Mouse (Mus musculus): Measurements from ENCODE around the gene Ttll5. TPM values are rescaled to one million over a fixed set of nuclear protein-coding genes. Genes with fewer than 3 reads are reported as not detected.

Gene Ttll5
- total and polyA plus RNA-seq, 2 experiments from 2014 or later = 10.4 to 23.9 TPM

- H3K9ac ChIP-seq (replicated peaks; ENCODE audit: low read length) = no peak overlapping the region
- WGBS = 82% methylated on average over 5 of the region's 5 CpGs
- no peak for TF ChIP-seq CTCF (IDR thresholded peaks at IDR 0.05; ENCODE audit: low read depth)
- no peak overlapping the region for H3K4me2 ChIP-seq (ENCODE audit: low read depth, low read length)
- no peak overlapping the region for H3K27ac ChIP-seq
- ATAC-seq (no peak), DNase-seq (ENCODE audit: low spot score) (no peak)
- no peak overlapping the region for H3K4me3 ChIP-seq (ENCODE audit: low read length)
- no peaks in the 10 kb centered on the region for H3K4me1 ChIP-seq (ENCODE audit: insufficient read depth, low read length)
- no peaks in the 10 kb centered on the region for H3K27me3 ChIP-seq (ENCODE audit: insufficient read depth, low read length)
- no peaks in the 10 kb centered on the region for H3K36me3 ChIP-seq (ENCODE audit: insufficient read depth, low read length)
- H3K9me3 ChIP-seq (ENCODE audit: low read length) = no peaks in the 10 kb centered on the region
Measured at GRCm38 (mm10) chr12:86030932-86031331, 206.5 kb downstream of the Ttll5 start.

DNA sequence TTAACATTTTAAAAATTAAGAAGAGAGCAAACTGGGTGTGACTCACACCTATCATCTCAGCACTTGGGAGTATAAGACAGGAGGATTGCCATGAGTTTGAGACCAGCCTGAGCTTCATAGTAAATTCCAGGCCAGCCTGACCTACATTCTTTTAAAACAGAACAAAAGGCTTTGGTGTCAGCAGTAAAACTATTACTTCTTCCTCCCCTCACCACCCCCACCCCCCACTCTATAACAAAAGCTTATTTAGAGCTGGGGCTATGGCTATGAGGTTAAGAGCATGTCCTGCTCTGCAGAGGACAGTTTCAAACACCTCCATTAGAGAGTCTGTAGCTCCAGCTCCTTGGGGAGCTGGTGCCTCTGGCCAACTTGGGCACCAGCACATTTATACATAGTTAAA lies 211.1 kb downstream of the Ttll5 start:
- H3K4me3 ChIP-seq (ENCODE audit: low read length) = no peak overlapping the region
- no peak overlapping the region for H3K4me2 ChIP-seq (ENCODE audit: low read depth, low read length)
- no peaks in the 10 kb centered on the region for H3K4me1 ChIP-seq (ENCODE audit: insufficient read depth, low read length)
- H3K27ac ChIP-seq = no peak overlapping the region
- no peaks in the 10 kb centered on the region for H3K9me3 ChIP-seq (ENCODE audit: low read length)
- H3K36me3 ChIP-seq (ENCODE audit: insufficient read depth, low read length) = no peaks in the 10 kb centered on the region
- H3K9ac ChIP-seq (replicated peaks; ENCODE audit: low read length) = no peak overlapping the region
- no peak for ATAC-seq
- TF ChIP-seq CTCF (IDR thresholded peaks at IDR 0.05; ENCODE audit: low read depth) = no peak
- no peak for DNase-seq (ENCODE audit: low spot score)
- no peaks in the 10 kb centered on the region for H3K27me3 ChIP-seq (ENCODE audit: insufficient read depth, low read length)

- no peak overlapping the region for H3K4me3 ChIP-seq (ENCODE audit: low read length)
- no peaks in the 10 kb centered on the region for H3K4me1 ChIP-seq (ENCODE audit: insufficient read depth, low read length)
- no peak overlapping the region for H3K27ac ChIP-seq
- H3K4me2 ChIP-seq (ENCODE audit: low read depth, low read length) = no peak overlapping the region
- DNase-seq (ENCODE audit: low spot score) = no peak
- H3K9ac ChIP-seq (replicated peaks; ENCODE audit: low read length) = no peak overlapping the region
- ATAC-seq = peak; percentile 18; the same call in 1 of the 2 replicates
- 45% methylated on average over 9 of the region's 9 CpGs for WGBS
- H3K9me3 ChIP-seq (ENCODE audit: low read length) = no peaks in the 10 kb centered on the region
- H3K27me3 ChIP-seq (ENCODE audit: insufficient read depth, low read length) = no peaks in the 10 kb centered on the region
- no peak for TF ChIP-seq CTCF (IDR thresholded peaks at IDR 0.05; ENCODE audit: low read depth)
- no peaks in the 10 kb centered on the region for H3K36me3 ChIP-seq (ENCODE audit: insufficient read depth, low read length)
Measured at GRCm38 (mm10) chr12:86036368-86037166, 212.1 kb downstream of the Ttll5 start.

- Histone ChIP-seq H3K4me3 (ENCODE audit: low read length) (no peak overlapping the region), H3K36me3 (ENCODE audit: insufficient read depth, low read length) (no peaks in the 10 kb centered on the region), H3K27ac (peak overlapping the region; percentile 41; the same call in 1 of the 2 replicates), H3K9ac (replicated peaks; ENCODE audit: low read length) (no peak overlapping the region), H3K27me3 (ENCODE audit: insufficient read depth, low read length) (no peaks in the 10 kb centered on the region), H3K9me3 (ENCODE audit: low read length) (no peaks in the 10 kb centered on the region), H3K4me1 (ENCODE audit: insufficient read depth, low read length) (no peaks in the 10 kb centered on the region), H3K4me2 (ENCODE audit: low read depth, low read length) (no peak overlapping the region)
- no peak for TF ChIP-seq CTCF (IDR thresholded peaks at IDR 0.05; ENCODE audit: low read depth)
- DNase-seq (ENCODE audit: low spot score) = no peak
- ATAC-seq = peak; percentile 61; the same call in 1 of the 2 replicates
- 39% methylated on average over 12 of the region's 12 CpGs for WGBS
Measured at GRCm38 (mm10) chr12:86037235-86037921, 212.9 kb downstream of the Ttll5 start.

- DNase-seq (ENCODE audit: low spot score) (no peak), ATAC-seq (no peak)
- no peak overlapping the region for H3K4me3 ChIP-seq (ENCODE audit: low read length)
- 0 out of 2 replicates have a peak, but pooled peaks cover 7% of the 10 kb centered on the region for H3K9me3 ChIP-seq (ENCODE audit: low read length)
- no peak for TF ChIP-seq CTCF (IDR thresholded peaks at IDR 0.05; ENCODE audit: low read depth)
- H3K27me3 ChIP-seq (ENCODE audit: insufficient read depth, low read length) = no peaks in the 10 kb centered on the region
- H3K27ac ChIP-seq = no peak overlapping the region
- H3K4me2 ChIP-seq (ENCODE audit: low read depth, low read length) = no peak overlapping the region
- no peaks in the 10 kb centered on the region for H3K4me1 ChIP-seq (ENCODE audit: insufficient read depth, low read length)
- WGBS = 79% methylated on average over 5 of the region's 5 CpGs
- H3K36me3 ChIP-seq (ENCODE audit: insufficient read depth, low read length) = no peaks in the 10 kb centered on the region
- no peak overlapping the region for H3K9ac ChIP-seq (replicated peaks; ENCODE audit: low read length)
Measured at GRCm38 (mm10) chr12:86039078-86039477, 214.6 kb downstream of the Ttll5 start.

GRCm38 (mm10) chr12:86039751-86040150 lies 215.3 kb downstream of the Ttll5 start:
- Histone ChIP-seq H3K9ac (replicated peaks; ENCODE audit: low read length) (no peak overlapping the region), H3K4me2 (ENCODE audit: low read depth, low read length) (no peak overlapping the region), H3K36me3 (ENCODE audit: insufficient read depth, low read length) (no peaks in the 10 kb centered on the region), H3K9me3 (ENCODE audit: low read length) (0 out of 2 replicates have a peak, but pooled peaks cover 7% of the 10 kb centered on the region), H3K4me3 (ENCODE audit: low read length) (no peak overlapping the region), H3K27me3 (ENCODE audit: insufficient read depth, low read length) (no peaks in the 10 kb centered on the region), H3K4me1 (ENCODE audit: insufficient read depth, low read length) (no peaks in the 10 kb centered on the region), H3K27ac (no peak overlapping the region)
- ATAC-seq = no peak
- DNase-seq (ENCODE audit: low spot score) = no peak
- TF ChIP-seq CTCF (IDR thresholded peaks at IDR 0.05; ENCODE audit: low read depth) = no peak
- 87% methylated on average over 6 of the region's 6 CpGs for WGBS

Measured in hindbrain, postnatal 0 days (tissue).